Mouse (Mus musculus): ENCODE measurements around the gene Prdx5. TPM values are rescaled to one million over a fixed set of nuclear protein-coding genes. Genes with fewer than 3 reads are reported as not detected.

Gene Prdx5
- 81.1 and 89.3 TPM in 2 replicates for polyA plus RNA-seq (2012; rRNA removed)

DNA sequence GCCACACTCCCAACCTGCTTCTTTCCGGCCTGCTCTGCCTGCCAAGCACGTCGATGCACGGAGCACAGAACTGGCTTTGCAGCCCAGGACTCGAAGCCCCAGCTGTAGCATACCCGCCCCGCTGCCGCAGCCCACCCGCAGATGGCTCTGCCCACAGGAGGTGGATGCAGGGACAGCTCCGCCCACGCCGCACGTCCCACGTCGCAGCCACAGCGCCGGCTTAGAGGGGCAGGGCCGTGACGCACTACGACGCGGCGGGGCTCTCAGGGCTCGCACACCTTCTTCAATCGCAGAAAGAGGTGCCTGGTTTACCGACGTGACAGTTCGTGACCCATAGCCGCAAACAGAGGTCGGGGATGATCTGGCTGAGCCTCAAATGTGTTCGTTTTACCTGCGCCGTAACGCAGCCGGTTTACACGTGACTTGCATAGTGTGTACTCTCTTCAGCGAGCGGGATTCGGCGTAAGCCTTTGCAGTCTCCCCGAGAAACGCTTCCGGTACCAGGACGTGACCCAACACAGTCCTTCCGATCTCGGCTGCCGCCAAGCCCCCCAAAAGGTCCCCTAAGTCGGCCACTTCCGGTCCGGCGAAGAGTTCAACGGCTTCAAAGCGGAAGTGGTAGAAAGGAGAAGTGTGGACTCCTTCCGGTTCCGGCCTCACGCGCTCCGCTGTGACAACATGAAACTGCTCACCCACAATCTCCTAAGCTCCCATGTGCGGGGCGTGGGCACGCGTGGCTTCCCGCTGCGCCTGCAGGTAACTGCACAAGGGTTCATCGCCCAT is at the start of gene Prdx5, which contains the start of gene Trmt112:
Gene Prdx5 (minus strand): TSS at position 600 of the 783 bp plus-strand sequence.
Gene Trmt112 (plus strand): TSS at position 192 of the 783 bp plus-strand sequence.

DNA sequence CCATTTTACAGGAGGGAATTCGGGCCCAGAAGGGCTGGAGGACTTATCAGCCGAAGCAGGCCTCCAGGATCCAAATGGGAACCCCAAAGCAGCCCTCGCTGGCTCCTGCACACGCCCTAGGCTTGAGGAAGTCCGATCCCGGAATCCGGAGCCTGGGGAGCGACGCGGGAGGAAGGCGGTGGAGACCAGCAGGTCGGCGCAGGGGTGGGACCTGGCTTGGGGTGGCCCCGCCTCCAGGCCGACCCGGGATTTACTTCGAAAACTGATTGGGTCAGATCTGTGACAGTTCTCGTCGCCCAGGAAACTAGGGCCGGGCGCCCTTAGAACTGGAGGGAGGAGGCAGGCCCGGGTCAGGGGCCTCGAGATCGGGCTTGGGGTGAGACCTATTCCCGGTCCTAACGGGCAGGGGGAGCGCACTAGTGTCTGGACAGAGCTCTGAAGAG is 32.4 kb upstream of the Prdx5 start, which contains the start of gene Gpr137:
Gene Gpr137 (minus strand): TSS at position 232 of the 443 bp plus-strand sequence.

DNA sequence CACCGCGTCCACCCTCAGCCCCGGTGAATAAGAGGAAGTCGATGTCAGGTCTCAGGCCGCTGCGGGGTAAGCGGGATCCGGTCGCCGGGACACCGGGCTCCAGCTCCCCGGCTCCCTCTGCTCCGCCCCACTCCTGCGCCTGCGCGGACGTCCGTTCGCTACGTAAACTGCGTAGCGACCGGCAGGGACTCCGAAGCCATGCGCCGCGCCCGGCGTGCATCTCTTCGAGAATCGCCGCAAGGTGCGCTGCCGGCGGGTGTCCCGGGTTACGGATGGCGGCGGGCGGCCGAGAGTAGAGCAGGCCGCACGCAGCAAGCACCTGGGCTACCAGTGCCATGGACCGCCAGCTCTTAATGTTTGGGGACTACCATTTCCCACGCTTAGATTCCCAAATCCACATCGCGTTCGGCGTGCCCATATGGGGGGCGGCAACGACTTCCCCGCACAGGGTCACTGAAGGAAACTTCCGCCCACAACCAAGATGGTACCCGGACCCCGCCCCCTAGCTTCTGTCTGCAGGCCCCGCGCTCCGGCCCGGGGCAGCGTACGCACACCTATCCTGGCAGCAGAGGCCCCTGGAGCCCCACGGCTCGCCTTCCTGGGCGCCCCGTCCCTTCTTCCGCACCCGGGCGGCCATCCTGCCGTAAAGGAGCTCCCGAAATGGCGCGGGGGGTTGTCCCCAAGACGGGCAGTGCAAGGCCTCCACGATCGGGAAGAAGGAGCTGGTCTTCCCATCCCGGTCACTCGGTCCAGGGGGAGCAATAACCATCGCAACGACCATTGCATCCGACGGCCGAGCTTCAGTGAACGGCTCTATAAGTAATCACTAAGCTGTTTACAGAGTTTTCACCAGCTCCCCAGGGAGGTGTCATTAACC is 31.7 kb upstream of the Prdx5 start, which contains the start of gene Bad:
Gene Bad (plus strand): TSS at position 490 of the 877 bp plus-strand sequence.

DNA sequence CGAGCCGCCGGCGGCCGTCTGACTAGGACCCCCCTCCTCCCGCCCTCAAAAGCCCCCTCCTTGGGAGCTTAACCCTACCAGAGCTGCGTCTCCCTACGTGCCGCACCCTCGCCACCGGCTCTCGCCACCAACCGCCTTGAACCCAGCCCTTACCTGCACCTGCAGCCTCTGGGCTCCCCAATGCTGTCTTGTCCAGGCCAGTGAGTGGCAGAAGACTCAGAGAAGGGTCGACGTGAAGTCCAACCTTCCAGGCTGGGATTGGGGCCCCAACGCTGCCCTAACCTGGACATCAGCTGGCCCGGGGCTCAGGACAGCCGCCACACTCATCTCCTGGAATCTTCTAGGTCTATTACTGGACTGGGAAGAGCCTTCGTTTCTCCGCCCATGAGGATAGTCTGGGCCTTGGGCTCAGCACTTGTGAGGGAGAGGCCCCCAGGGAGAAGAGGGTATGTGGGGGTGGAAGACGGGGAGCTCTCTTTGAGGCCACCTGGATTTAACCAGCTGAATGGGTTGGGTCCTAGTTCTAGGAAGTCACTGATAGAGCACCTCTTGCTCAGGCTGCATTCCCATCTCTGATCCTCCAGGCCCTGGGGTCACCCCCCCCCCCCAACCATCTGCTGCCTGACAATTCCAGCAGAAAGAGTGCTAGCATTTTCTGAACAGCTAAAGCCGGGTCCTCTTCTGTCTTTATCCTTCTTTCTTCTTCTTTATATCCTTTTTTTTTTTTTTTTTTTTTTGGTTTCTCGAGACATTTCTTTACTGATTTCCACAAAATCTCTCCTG is 24.5 kb upstream of the Prdx5 start, which contains the start of gene Kcnk4:
Gene Kcnk4 (minus strand): TSS at position 321 of the 783 bp plus-strand sequence.

DNA sequence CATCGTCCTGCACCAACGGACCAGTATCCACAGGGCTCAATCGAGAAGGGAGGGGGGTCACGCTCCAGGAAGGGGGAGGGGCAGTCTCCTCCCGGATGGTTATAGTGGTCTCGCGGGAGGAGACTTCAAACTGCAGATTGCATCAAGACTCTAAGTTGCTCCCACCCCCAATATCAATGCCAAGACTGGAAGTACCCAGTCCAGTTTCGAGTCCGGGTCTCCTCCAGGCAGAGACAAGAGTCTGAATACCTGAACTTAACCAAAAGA is 15.3 kb upstream of the Prdx5 start, which contains the start of gene Catsperz:
Gene Catsperz (minus strand): TSS at position 74 of the 267 bp plus-strand sequence.

DNA sequence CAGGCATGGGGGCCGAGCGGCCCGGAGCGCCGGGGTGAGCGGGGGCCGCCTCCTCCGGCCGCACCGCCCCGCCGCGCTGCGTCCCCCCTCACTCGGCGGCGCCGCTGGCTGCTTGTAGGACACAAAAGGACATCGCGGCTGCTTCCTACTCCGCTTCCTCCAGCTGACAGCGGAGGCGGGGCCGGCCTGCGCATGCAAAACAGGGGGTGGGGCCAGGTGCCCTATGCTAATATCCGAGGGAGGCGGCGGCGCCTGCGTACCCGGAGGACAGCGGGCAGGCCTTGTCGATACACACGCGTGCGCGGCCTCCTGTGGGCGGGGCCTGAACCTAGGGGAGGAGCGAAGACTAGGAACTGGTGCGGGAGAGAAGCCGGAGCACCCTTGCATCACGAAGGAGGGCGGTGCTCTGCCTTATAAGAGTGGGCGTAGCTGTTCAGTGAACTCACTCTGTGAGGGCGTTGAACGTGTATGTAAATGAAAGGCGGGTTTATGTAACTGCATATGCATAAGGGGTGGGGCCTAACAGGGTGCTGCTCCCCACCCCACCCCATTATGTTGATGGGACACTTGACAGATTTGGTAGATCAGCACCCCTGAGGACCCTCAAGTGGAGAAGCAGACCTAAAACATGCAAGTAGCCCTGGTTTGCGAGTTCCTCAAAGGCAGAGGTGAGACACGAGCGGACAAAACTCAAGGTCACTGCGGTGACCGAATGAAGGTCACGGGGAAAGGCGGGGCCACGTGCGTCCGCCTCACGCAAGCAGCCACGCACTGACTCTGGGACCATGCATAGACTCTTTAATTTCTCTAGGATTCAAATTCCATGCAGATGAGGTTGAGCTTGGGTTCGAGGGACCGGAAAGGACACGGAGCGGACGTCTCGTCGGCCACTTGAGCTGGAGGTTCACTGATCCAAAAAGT is 12.0 kb upstream of the Prdx5 start, which contains the start of gene Esrra:
Gene Esrra (minus strand): TSS at position 167 of the 921 bp plus-strand sequence.

DNA sequence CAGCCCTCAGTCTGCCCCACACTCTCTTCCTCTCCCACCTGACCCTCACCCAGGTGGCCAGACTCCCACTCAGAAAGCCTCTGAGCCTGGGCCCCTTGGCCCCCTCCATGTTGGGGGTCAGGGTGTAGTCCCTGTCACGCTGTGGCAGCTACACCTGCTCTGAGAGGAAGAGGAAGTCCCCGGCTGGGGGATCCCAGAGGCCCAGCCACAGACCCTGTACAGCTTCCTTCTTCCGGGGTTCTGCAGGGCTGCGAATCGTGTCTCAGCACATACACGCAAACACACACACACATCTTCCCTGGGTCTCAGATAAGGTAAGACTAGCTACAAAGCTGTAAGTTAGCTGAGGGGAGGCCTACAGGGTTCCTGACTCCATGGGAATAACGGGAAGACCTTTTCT is 51.9 kb downstream of the Prdx5 start, which contains the start of gene Ccdc88b:
Gene Ccdc88b (minus strand): TSS at position 181 of the 400 bp plus-strand sequence.

Other genes starting within 250 kb of the Prdx5 start
- 48.4 and 58.2 TPM in 2 replicates for gene Rps6ka4, start 69.5 kb downstream of the Prdx5 start, polyA plus RNA-seq (2012; rRNA removed)
- 9.2 and 14.4 TPM in 2 replicates for gene Ccdc88b, start 51.9 kb downstream of the Prdx5 start, polyA plus RNA-seq (2012; rRNA removed)
- 136 and 165 TPM in 2 replicates for gene Trmt112, start 408 bp downstream of the Prdx5 start, polyA plus RNA-seq (2012; rRNA removed)
- gene Esrra, start 11.7 kb upstream of the Prdx5 start, polyA plus RNA-seq (2012; rRNA removed): 41.5 and 54.3 TPM in 2 replicates
- gene Catsperz, start 15.3 kb upstream of the Prdx5 start, polyA plus RNA-seq (2012; rRNA removed): 0.67 and 0.96 TPM in 2 replicates
- gene Kcnk4, start 24.4 kb upstream of the Prdx5 start, polyA plus RNA-seq (2012; rRNA removed): 0.31 and 0.43 TPM in 2 replicates
- gene Bad, start 31.8 kb upstream of the Prdx5 start, polyA plus RNA-seq (2012; rRNA removed): 110 and 113 TPM in 2 replicates
- gene Gpr137, start 32.4 kb upstream of the Prdx5 start, polyA plus RNA-seq (2012; rRNA removed): 149 and 153 TPM in 2 replicates
- 195 and 257 TPM in 2 replicates for gene Ppp1r14b, start 64.9 kb upstream of the Prdx5 start, polyA plus RNA-seq (2012; rRNA removed)
- 124 and 128 TPM in 2 replicates for gene Plcb3, start 66.4 kb upstream of the Prdx5 start, polyA plus RNA-seq (2012; rRNA removed)
- gene Fkbp2, start 70.4 kb upstream of the Prdx5 start, polyA plus RNA-seq (2012; rRNA removed): 38.2 and 48.3 TPM in 2 replicates
- gene Vegfb, start 77.5 kb upstream of the Prdx5 start, polyA plus RNA-seq (2012; rRNA removed): 69.8 and 79.7 TPM in 2 replicates
- 42.1 and 55.2 TPM in 2 replicates for gene Dnajc4, start 82.5 kb upstream of the Prdx5 start, polyA plus RNA-seq (2012; rRNA removed)
- gene Nudt22, start 86.0 kb upstream of the Prdx5 start, polyA plus RNA-seq (2012; rRNA removed): 59.8 and 60.4 TPM in 2 replicates
- gene Trpt1, start 86.0 kb upstream of the Prdx5 start, polyA plus RNA-seq (2012; rRNA removed): 12.4 TPM in 2 replicates
- gene Fermt3, start 109.4 kb upstream of the Prdx5 start, polyA plus RNA-seq (2012; rRNA removed): 12.7 and 13.1 TPM in 2 replicates
- 63.8 and 71.7 TPM in 2 replicates for gene Stip1, start 129.9 kb upstream of the Prdx5 start, polyA plus RNA-seq (2012; rRNA removed)
- 50.2 and 54.3 TPM in 2 replicates for gene Macrod1, start 146.7 kb upstream of the Prdx5 start, polyA plus RNA-seq (2012; rRNA removed)
- gene Flrt1, start 195.6 kb upstream of the Prdx5 start, polyA plus RNA-seq (2012; rRNA removed): 5.2 and 5.6 TPM in 2 replicates